Mouse (Mus musculus): ENCODE results near the gene Slc44a5.

The Slc44a5 gene

GRCm38 (mm10) chr3:153973171-153973948 is at the start of gene Slc44a5:
Gene Slc44a5, plus strand, starts transcription at chr3:153973436.
- DNase-seq (ENCODE audit: low read depth, low spot score): peak; percentile 44

- peak; percentile 72 for DNase-seq (ENCODE audit: low read depth, low spot score)
Observed at GRCm38 (mm10) chr3:153926333-153926732, 46.9 kb upstream of the Slc44a5 start.

- DNase-seq (ENCODE audit: low read depth, low spot score): no peak
Observed at GRCm38 (mm10) chr3:153929526-153929925, 43.7 kb upstream of the Slc44a5 start.

- DNase-seq (ENCODE audit: low read depth, low spot score): no peak
Observed at GRCm38 (mm10) chr3:153932461-153932860, 40.8 kb upstream of the Slc44a5 start.

GRCm38 (mm10) chr3:153935878-153936277 is 37.4 kb upstream of the Slc44a5 start:
- no peak for DNase-seq (ENCODE audit: low read depth, low spot score)

- peak; percentile 68 for DNase-seq (ENCODE audit: low read depth, low spot score)
Observed at GRCm38 (mm10) chr3:153937116-153937810, 36.0 kb upstream of the Slc44a5 start.

- DNase-seq (ENCODE audit: low read depth, low spot score): peak; percentile 75
Observed at GRCm38 (mm10) chr3:153940021-153940420, 33.2 kb upstream of the Slc44a5 start.

- peak; percentile 78 for DNase-seq (ENCODE audit: low read depth, low spot score)
Observed at GRCm38 (mm10) chr3:153940486-153940885, 32.8 kb upstream of the Slc44a5 start.

GRCm38 (mm10) chr3:153941613-153942012 is 31.6 kb upstream of the Slc44a5 start:
- DNase-seq (ENCODE audit: low read depth, low spot score): peak; percentile 65

GRCm38 (mm10) chr3:153943003-153943640 is 30.1 kb upstream of the Slc44a5 start:
- DNase-seq (ENCODE audit: low read depth, low spot score): no peak

- no peak for DNase-seq (ENCODE audit: low read depth, low spot score)
Observed at GRCm38 (mm10) chr3:153943901-153944334, 29.3 kb upstream of the Slc44a5 start.

GRCm38 (mm10) chr3:153944335-153944990 is 28.8 kb upstream of the Slc44a5 start, which contains the start of gene Acadm:
Gene Acadm, minus strand, starts transcription at chr3:153944632.
- DNase-seq (ENCODE audit: low read depth, low spot score): peak; percentile 100

GRCm38 (mm10) chr3:153947271-153947670 is 26.0 kb upstream of the Slc44a5 start:
- DNase-seq (ENCODE audit: low read depth, low spot score): no peak

- DNase-seq (ENCODE audit: low read depth, low spot score): no peak
Observed at GRCm38 (mm10) chr3:153948176-153948575, 25.1 kb upstream of the Slc44a5 start.

- no peak for DNase-seq (ENCODE audit: low read depth, low spot score)
Observed at GRCm38 (mm10) chr3:153957916-153958315, 15.3 kb upstream of the Slc44a5 start.

- DNase-seq (ENCODE audit: low read depth, low spot score): peak; percentile 61
Observed at GRCm38 (mm10) chr3:153959035-153959730, 14.1 kb upstream of the Slc44a5 start.

GRCm38 (mm10) chr3:153959731-153960207 is 13.5 kb upstream of the Slc44a5 start:
- no peak for DNase-seq (ENCODE audit: low read depth, low spot score)

- DNase-seq (ENCODE audit: low read depth, low spot score): no peak
Observed at GRCm38 (mm10) chr3:153960884-153961283, 12.4 kb upstream of the Slc44a5 start.

- peak; percentile 35 for DNase-seq (ENCODE audit: low read depth, low spot score)
Observed at GRCm38 (mm10) chr3:153961632-153962389, 11.4 kb upstream of the Slc44a5 start.

GRCm38 (mm10) chr3:153967447-153967846 is 5.8 kb upstream of the Slc44a5 start:
- DNase-seq (ENCODE audit: low read depth, low spot score): no peak

Measured in ZHBTc4 (cell line).